Mouse (Mus musculus) spleen, postnatal 10 days (tissue): ENCODE data around the gene Zeb2.

Experiments used
- DNase-seq, 2 experiments: peaks; one replicate each; pipeline ENCODE4 v3.0.0; 2021 to 2022; ENCODE audit warnings: low spot score in 2 of 2

The Zeb2 gene

DNA sequence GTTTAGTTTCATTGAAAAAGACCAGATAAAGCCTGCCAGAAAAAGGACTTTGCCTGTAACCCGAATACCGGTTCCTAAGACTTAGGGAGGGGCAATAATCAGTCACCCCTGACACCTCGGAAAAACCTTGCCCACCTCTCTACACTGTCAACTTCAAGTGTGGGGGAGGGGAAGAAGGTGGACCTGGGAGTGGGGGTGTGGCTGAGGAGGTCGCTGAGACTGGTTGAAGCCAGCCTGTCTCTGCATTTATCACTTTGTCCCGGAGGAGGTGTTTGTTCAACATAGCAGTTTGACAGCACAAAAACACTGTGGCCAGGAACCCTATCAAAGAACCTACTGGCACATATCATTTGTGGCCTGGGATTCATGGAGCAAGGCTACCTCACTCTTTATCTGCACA, 19.2 kb downstream of the Zeb2 start:
- no peak for DNase-seq

DNA sequence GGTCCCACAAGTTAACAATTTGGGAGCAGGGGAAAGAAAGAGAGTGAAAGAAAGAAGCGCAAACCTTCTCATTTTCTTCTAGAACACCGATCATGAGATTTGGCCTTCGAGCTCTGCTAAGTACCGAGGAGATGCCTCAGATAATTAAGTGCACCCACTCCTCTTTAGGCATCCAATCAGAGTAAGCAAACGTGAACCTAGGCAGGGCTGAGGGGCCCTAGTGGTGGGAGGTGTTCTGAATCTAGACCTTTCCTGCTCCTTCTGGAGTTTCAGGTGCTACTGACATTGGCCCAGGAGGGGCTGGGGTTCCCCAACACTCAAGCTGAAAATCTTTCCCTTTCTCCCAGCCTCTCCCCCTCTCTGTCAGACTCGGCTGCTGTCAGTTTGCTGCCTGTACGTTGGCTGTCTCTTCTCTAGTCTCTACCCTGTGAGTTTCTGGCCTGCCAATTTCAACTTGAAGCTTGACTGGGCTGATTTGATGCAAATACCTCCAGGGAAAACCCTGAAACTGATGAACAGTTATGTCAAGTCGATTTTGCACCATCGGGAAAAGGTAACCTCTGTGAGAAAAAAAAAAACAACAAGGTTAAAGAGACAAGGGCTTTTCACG, 20.5 kb downstream of the Zeb2 start:
- DNase-seq: no peak

DNA sequence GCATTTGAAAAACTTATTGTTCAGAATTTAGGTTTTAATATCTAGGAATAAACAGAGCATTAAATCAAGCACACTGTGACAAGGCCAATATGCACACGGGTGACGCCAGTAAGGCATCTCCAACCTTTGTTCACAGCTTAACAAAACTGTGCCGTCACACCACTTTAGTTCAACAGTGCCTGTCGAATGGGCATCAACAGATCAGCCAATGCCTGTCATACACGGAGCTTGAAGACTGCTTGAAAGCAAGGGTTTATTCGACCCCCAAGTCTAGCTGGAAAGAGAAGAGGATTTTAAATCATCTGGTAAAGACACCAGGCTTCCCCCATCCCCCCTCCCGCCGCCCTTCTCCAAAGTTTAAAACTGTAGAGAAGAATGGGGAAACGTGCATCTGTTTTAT, 21.4 kb downstream of the Zeb2 start:
- no peak for DNase-seq

DNA sequence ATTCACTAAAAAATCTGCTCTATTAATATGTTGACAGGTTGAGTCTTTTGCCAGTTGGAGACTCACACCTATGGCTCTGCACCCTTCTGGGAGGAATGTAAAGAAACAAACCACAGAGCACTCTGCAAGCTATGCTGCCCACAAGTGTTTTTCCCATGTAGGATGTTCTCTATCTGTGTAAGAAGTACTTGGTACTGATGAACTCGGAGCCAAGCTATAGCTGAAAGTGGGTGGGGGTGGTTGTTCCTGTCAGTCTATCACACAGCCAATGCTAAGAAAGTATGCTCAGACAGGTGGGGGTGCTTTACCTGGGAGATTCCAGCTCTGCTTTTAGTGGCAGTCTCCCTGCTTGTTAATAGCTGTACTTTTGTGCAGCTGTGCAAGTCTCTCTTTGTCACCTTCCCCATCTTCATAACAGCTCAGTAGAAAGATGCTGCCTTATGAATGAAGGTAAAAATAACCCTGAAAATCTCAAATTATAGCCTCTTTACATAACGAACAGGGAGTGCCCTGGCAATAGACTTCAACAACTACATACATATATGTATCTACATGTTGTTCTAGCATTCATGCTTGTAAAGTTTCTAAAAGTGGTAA, 22.7 kb downstream of the Zeb2 start:
- no peak for DNase-seq

DNA sequence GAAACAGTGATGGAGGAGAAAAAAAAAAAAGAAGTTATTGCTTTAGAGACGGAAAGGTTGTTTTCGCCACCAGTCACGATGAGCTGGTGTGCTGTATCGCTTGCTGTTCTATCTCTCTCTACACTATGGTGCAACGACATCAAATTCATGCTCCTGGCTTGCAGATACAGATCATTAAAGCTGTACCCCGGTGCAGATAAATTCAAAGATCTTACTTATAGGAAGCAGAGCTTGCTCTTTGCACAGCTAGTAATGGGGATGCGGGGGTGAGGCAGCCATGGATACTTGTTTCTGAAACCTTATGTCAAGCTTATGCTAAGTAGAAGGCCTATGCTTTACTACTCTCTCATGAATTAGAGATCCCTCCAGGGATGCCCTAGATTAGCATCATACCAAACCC, 23.7 kb downstream of the Zeb2 start:
- no peak for DNase-seq

DNA sequence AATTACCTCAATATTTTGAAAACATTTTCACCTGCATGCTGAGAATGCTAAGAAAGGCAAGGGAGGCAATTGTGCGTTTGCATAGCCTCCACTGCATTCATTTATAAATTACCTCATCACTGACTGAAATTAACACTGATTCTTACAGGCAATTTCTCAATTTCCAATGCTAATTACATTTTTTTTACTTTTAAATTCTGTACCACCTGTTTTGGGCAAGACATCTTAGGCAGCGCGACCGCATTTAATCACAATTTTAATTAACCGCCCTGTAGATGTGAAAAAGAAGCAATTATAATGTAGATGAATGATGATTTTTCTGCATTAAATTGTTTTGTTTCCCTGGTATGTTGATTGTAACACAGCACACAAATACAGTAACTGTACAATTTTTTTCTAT, 24.5 kb downstream of the Zeb2 start:
- no peak for DNase-seq

DNA sequence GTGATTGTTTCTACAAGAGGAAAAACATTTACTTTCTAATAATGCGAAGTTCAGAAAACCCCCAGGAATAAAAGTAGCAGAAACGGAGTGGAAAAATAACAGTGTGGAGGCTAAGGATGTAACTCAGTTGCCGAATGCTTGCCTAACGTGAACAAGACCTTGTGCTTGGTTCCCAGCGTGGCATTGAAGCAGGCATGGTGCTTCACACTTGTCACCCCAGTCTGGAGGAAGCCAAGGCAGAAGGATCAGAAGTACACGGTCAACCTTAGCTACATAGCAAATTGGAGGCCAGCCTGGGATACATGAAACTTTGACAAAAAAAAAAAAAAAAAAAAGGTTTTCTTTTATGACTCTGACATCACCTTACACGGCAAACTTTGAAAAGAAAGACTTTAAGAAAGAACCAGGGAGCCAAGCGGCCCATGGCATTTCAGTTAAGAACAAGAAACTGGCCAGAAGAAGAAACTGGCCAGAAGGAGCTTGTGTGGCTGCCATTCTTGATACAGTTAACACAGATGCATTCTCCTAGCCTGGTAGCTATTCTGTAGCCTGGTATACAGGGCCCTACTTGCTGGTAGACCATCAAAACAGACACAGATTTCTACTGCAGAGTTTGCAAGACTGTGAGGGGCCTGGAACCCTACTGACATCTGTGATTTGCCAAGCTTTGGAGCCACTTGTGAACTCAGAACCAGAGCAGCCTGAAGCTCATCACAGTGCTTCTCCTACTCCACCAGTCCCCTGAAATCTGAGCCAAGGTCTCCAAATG, 26.5 kb downstream of the Zeb2 start:
- no peak for DNase-seq

DNA sequence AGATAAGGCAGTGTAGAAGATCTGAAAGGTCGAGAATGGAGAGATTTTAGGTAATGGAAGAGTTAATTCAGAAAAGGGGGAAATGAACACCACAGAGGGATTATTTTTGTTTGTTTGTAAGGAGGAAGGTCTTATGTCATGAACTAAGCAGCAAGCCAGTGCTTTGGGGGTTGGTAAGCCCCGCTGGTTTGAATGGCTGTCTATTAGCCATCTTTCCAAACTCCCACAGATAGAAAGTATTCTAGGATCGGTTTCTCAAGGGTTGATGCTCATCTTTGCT, 28.0 kb downstream of the Zeb2 start:
- no peak for DNase-seq

DNA sequence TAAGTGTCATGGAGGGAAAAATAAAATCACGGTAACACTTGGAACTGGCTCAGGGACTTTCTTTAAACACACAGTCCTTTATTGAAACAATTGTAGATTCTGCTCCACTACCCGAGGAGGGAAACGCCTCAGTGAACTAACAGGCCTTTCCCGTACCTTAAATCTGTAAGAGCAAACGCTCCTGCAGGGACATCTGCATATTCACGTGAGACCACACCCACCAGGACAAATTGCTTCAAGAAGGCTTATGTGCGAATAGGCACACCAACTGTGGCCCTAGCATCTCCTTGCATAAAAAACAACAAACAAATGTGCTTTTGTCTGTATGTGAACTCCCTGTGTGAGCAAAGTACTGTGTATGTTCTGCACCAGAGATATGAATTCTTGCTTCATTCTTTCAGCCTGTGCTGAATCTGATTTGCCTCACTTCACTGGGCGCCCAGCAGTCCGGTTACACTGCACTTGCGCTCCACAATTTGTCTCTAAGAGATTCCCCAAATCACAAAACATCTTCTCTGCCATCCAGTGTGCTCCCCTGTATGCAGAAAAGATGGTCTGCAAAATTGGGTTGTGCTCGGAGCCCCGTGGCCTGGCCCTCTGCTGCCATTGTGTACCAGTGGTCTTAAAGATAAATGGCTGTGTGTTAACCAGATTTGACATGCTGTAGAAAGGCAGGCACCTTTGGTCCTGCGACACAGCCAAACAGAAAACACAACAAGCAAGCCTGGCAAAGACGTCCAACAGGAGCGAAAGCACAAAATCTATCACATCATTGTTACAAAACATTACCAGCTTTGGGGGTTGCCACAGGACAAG, 28.6 kb downstream of the Zeb2 start:
- no peak for DNase-seq

DNA sequence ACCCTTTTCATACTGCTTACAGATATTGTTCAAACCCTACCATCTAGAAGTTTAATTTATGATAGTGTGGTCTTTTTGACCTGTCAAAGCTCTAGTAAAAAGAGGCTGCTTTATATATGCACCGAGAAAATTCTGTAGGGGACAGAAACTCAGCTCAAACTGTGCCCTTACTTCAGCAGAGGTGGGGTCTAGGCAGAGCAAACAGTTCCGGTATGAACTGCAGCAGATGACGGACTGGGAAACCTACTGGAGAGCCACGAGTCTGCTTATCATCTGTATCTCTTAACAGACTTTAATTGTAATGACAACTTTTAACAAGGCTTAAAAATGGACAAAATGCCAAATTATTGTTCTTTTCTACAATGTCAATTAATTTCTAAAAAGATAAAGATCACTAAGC, 30.0 kb downstream of the Zeb2 start:
- no peak for DNase-seq

DNA sequence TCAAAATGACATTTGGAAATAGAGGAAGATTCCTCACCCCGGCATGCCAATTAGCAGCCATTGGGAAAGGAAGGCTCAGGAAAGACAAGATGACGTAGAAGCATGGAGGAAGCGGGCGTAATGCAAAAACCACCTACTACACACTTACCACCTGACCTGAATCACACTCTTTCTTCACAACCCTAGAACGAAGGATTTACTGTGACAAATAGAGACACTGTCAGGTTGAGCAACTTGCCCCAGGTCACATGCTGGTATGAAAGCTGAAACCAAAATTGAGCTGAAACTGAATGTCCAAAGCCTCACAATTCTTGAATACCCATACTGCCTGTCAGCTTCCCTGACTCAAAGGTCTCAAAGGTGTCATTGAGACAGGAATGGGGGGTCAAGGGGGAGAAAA, 31.5 kb downstream of the Zeb2 start:
- DNase-seq: no peak

DNA sequence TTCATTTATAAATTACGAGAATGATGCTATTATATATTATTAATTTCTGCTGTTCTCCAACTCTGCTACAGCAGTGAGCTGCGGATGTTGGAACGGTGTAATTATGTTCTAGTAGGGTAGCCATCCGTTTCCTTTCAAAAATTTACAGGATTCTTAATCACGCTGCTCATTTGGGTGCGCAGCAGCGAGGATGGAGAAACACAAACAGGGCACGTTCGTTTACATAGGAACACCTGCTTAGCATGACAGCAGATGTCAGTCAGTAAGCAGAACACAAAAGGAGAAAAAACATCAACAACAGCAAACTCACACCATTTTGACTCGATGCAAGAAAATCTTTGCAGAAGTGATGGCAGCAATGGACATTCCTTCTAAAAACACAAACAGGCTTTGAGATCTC, 34.2 kb downstream of the Zeb2 start:
- no peak for DNase-seq

DNA sequence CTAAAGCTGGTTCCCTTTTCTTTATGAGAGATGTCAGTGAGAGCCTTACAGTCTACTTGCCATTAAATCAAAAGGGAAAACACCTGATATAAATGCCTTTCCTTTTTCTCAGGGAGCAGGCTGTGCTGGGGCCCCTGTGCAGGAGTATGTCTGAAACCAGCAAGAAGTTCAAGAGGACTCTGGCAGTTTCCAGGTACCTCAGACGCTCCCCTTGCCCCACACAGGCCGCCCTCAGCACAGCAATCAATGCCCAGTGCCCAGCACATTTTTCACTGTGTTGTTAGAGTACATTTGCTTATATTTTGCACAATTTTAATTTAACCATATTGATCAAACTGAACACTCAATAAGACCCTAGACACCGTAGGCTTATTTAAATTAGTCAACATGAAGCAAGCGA, 35.6 kb downstream of the Zeb2 start:
- no peak for DNase-seq

DNA sequence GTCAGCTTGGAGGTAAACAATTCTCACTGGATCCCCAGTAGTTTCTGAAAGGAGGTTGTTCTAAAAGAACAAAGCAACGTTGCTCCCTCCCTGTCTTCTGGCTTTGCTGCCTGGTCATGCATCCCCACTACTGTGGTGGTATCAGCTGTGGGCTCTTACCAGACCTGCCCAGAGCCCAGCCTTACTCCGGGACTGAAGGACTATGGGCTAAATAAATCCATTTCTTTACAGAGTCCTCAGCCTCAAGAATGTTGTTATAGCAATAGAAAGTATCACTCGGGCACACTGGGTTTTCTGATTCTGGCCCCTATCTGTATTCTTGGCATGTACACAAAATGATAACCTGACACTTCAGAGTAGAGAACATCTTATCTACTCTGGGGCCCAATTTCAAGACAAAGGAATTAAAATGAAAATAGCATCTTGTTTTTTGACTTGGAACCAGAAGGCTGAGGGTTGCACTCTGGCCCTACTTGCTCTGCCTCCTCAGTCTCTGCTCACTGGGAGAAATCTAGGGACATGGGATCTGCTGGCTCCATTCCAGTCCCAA, 39.2 kb downstream of the Zeb2 start:
- no peak for DNase-seq

DNA sequence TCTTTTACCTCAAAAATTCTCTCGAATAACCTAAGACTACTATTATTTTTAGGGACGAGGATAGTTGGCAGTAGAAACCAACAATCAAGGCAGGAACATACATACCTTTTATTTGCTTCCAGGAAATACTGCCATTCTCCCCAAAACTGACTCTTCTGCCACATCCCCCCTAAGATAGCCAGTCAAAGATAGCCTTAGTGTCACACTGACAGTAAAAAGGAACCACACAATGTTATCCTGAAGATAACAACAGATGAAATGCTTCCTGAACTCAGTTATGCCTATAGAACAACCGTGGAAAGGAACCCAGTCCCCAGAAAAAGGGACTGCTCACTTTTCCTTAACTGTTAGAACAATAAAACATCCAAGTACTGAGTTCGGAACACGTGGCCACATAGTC, 39.8 kb downstream of the Zeb2 start:
- no peak for DNase-seq

DNA sequence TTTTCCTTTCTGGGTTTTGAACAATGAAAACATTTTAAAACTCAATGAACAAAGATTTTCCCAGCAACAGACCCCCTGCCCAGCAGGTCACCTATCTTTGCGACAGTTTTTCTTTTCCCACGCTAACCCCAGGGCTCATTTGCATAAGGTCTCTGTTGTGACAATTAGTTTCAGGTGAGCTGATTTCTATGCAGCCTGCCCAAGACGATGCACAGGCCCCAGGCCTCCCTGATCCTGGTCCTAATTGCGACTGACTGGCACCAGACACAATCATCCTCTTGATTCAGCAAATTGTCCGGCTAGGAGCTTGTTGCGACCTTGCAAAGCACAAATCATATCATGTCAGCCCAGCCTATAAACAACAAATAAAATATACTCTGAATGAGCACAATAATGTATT, 44.2 kb downstream of the Zeb2 start:
- no peak for DNase-seq

DNA sequence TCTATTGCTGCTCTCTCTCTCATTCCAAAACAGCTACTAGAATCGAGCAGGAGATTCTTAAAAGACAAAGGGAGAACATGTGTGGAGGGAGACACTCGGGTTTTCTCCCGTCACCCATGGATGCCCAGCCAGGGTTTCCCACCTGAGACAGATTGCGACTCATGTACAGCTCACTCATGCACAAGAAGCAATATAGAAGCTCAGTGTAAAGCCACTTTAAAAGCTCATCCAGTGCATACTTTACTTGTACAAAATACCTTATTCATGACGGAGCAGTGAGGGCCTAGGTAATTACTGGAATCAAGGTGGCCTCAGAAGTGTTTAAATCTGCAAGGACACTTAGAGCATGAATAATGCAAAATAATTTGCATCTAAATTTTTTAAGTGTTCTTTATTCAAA, 45.9 kb downstream of the Zeb2 start:
- DNase-seq: no peak

DNA sequence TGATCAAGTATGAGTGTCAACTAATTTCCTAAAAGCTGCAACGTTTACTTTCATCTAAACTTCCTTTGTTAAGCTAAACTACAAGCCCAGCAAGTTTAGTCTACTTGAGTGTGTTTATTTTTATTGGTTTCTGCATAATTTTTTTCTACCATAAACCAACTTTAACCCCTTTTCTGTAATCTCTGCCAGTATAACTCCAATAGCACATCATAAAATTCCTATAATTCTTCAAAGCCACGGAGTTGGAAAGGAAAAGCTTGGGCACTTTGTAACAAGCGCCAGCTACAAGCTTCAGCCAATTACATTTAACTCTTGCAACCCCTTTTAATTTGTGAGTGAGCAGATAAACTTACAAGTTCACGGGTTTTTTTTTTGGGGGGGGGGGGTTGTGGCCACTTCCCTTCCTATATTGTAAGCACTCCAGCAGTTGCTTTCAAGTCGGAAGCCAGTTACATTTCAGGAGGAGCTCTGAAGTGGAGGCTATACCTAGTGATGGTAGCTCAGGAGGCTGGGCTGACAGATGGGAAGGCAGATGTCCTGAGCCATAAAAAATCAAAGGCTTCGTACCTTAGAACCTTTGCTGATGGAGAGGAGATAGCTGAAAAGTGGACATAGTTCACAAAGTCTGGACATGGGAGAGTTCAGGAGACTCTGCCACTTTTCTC, 46.5 kb downstream of the Zeb2 start:
- DNase-seq: no peak

DNA sequence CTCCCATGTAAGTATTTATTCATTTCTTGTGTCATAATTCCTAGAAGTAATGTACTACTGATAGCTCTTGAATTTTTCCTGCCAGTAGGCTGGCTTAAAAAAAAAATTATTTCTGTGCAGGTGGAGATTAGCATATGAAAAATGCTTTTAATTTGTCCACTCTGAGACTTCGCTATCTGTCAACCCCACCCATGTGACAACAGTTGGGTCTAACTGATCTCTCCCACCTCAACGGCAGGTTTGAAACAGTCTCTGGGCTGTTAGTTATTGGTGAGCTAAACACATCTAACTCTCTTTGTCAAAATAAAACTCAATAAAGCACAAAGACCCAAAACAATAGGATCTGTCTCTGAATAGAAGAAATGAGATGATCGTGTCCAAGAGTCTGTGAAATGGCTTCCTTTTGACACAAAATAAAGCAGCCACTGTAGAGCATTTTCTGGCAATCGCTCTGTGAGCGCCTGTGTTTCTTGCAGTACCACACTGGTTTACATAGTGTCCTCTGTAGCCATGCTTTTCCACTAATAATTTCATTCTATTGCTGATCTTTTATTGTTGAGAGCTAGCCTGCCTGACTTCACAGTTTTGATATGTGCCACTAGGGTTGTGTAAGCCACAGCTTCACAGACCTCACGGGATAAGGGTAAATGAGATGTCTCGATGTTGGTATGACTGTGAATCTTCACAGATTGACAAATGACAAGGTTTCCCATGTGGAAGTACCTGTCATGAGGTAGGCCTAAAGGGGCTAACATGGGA, 48.2 kb downstream of the Zeb2 start:
- DNase-seq: no peak

DNA sequence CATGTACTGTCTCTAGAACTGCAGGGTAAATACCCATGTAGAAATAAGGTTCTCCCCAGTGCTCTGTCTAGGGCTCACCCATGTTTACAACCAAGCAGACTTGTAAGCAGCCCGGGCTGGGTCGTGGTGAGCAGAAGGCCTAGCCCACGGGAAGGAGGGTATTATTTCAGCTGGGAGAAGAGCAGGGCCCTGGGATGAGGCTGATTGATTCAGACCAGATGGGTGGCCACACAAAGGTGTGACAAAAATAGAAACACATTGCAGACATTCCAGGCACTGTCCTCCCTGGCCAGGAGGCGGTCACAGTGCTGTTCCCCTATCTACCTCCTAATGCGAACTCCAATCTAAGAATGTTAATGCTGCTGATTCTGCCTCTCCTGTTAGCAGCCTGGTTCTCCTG, 50.1 kb downstream of the Zeb2 start:
- no peak for DNase-seq

DNA sequence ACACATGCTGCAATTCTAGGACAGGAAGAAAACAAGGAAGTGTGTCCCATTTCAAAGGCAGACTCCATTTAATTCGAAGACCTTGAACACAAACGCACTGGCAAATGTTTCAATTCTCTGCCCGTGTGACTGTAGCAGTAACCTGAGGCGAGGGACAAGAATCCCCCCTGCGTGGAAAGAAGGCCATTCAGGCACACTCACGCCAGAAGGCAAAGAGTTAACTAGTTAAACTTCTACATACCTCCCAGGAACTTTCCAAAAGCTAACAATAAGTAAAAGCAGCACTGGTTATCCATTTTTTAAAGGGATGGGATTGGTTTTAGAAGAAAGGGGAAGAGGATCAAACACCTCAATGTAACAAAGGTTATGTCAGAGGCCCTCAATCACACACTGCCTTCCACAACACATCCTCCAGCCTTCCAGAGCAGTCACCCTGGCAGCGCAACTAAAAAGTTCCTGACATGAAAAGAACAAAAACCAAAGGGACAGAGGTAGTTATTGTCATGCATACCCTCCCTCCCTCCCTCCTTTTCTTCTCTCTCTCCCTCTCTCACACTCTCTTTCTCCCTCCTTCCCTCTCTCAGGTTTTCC, 53.8 kb downstream of the Zeb2 start:
- DNase-seq: no peak
